In the genomic region with DNA sequence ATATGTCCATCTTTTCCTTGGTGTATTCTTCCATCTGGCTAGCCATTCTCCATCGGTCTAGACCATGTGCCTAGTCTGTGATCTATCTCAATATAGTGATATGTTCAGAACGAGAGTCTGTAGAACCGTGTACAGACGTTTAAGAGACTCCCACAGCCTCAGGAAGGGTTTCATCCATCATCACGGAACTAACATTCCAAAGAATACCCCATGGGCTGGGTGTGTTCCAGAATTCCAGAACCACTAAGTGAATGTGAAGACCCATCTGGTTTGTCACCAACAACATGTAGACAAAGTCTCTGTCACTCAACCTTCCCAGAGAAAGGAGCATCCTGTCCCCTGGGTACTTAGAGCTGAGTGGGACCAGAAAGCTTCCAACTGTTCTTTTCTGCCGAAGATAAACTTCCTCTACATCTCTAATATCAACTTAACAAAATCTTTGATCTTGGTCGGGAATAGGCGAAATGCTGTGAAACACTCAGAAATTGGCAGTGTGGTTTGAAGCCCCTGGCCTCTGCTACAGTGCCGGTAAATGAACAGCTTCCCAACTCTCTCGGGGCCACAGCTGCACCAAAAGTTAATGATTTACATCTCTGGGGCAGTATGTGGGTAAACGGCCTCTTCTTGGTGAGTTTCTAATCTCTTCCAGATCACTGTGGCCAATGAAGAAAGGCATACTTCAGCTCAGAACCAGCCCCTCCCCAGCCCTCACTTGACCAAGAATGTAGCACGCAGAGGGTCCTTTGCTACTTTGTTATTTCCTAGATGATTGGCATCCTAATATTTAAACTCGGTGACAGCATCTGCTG, we compare ENCODE assay signal across 17 mouse cellular contexts.
DNase-seq lines count a peak whose midpoint lies in the region; ATAC-seq and TF ChIP-seq lines count a peak whose summit lies in the region.
"Had no signal": no experiment of that assay in that cellular context is flagged by ENCODE, and none has a peak within 500 bp of the region (broad histone marks: within the 10 kb centered on the region; RNA-seq: fewer than 3 reads in every experiment).

No protein-coding gene starts in this region.

- DNase-seq in 416B (ENCODE audit: low read depth) (peak; percentile 31), MEL (ENCODE audit: low read depth, low spot score) (no peak)
- no peak for DNase-seq in kidney, postnatal 0 days (ENCODE audit: low spot score)
- DNase-seq in lung, postnatal 0 days (ENCODE audit: low spot score) = peak; percentile 77
- no peak for DNase-seq in frontal cortex, postnatal 36 days (ENCODE audit: low spot score in 2 of 2)
- DNase-seq in spleen, postnatal 4 days (ENCODE audit: low spot score in 2 of 2) = no peak
- DNase-seq in layer of hippocampus, postnatal 14 days (ENCODE audit: low spot score in 2 of 2) = no peak
- DNase-seq in adrenal gland, postnatal 10 days = no peak
- DNase-seq: cerebellum, adult 2 months; gastrocnemius, postnatal 25 days; thymus, postnatal 25 days had no signal

- H3K4me3 ChIP-seq in MEL (ENCODE audit: control insufficient read depth in 1 of 2, insufficient read depth in 1 of 2, low read depth in 2 of 2, low read length in 2 of 2) = no peak overlapping the region
- no peak overlapping the region for H3K4me3 ChIP-seq in kidney, postnatal 0 days (replicated peaks; ENCODE audit: low read depth, low read length)
- no peak overlapping the region for H3K4me3 ChIP-seq in lung, postnatal 0 days (ENCODE audit: low read depth, low read length)
- H3K4me3 ChIP-seq: forebrain, embryonic 15.5 days; left cerebral cortex, adult 2 months; midbrain, embryonic 12.5 days; myocyte had no signal

- H3K36me3 ChIP-seq in MEL (ENCODE audit: control insufficient read depth in 1 of 2, insufficient read depth in 2 of 2, low read length in 2 of 2) = peaks cover 0 to 48% of the 10 kb centered on the region in 2 experiments; a peak in 2 of 4 replicates
- H3K36me3 ChIP-seq in kidney, postnatal 0 days (ENCODE audit: insufficient read depth, low read length) = no peaks in the 10 kb centered on the region
- no peaks in the 10 kb centered on the region for H3K36me3 ChIP-seq in lung, postnatal 0 days (ENCODE audit: insufficient read depth, low read length)
- H3K36me3 ChIP-seq: forebrain, embryonic 15.5 days; midbrain, embryonic 12.5 days had no signal

- H3K4me2 ChIP-seq in kidney, postnatal 0 days (ENCODE audit: low read length) = no peak overlapping the region
- no peak overlapping the region for H3K4me2 ChIP-seq in lung, postnatal 0 days (replicated peaks; ENCODE audit: low read depth, low read length)
- H3K4me2 ChIP-seq: forebrain, embryonic 15.5 days; heart, embryonic 11.5 days; midbrain, embryonic 12.5 days had no signal

- TF ChIP-seq RAD21 in MEL (IDR thresholded peaks at IDR 0.05; ENCODE audit: low read depth, low read length) = no peak

- ATAC-seq in kidney, postnatal 0 days (replicated peaks; ENCODE audit: low FRiP score, low read depth) = no peak; the same call in 1 of the 2 replicates
- peak; percentile 75 for ATAC-seq in lung, postnatal 0 days
- ATAC-seq: forebrain, embryonic 15.5 days; Patski had no signal

- WGBS in kidney, postnatal 0 days = 46% methylated on average over 13 of the region's 13 CpGs
- WGBS in lung, postnatal 0 days = 25% methylated on average over 13 of the region's 13 CpGs

- H3K27me3 ChIP-seq in MEL (ENCODE audit: control insufficient read depth in 1 of 2, insufficient read depth in 2 of 2, low read length in 2 of 2) = no peaks in the 10 kb centered on the region
- H3K27me3 ChIP-seq in kidney, postnatal 0 days (ENCODE audit: insufficient read depth, low read length) = no peaks in the 10 kb centered on the region
- H3K27me3 ChIP-seq in lung, postnatal 0 days (replicated peaks; ENCODE audit: insufficient read depth, low read length) = no peaks in the 10 kb centered on the region
- H3K27me3 ChIP-seq: forebrain, embryonic 15.5 days; midbrain, embryonic 12.5 days; Patski had no signal

- no peak overlapping the region for H3K9ac ChIP-seq in MEL (ENCODE audit: control insufficient read depth, low read depth, low read length, poor library complexity, severe bottlenecking)
- H3K9ac ChIP-seq in kidney, postnatal 0 days (ENCODE audit: low read depth, low read length) = no peak overlapping the region
- H3K9ac ChIP-seq in lung, postnatal 0 days (replicated peaks; ENCODE audit: low read depth) = no peak overlapping the region
- H3K9ac ChIP-seq: forebrain, embryonic 15.5 days; midbrain, embryonic 12.5 days had no signal

- no peaks in the 10 kb centered on the region for H3K9me3 ChIP-seq in MEL (replicated peaks; ENCODE audit: insufficient read depth, low read length)
- H3K9me3 ChIP-seq in kidney, postnatal 0 days (replicated peaks; ENCODE audit: low read length) = no peaks in the 10 kb centered on the region
- no peaks in the 10 kb centered on the region for H3K9me3 ChIP-seq in lung, postnatal 0 days (ENCODE audit: low read length)
- H3K9me3 ChIP-seq: forebrain, embryonic 15.5 days; midbrain, embryonic 12.5 days had no signal

- no peak for TF ChIP-seq CTCF in MEL (IDR thresholded peaks at IDR 0.05 in 2 of 3, conservative IDR thresholded peaks at IDR 0.05 in 1 of 3; ENCODE audit: control insufficient read depth in 1 of 3, insufficient read depth in 1 of 3, low read depth in 2 of 3, low read length in 3 of 3, poor library complexity in 1 of 3, severe bottlenecking in 1 of 3)
- no peak for TF ChIP-seq CTCF in kidney, postnatal 0 days (IDR thresholded peaks at IDR 0.05; ENCODE audit: low read depth)
- TF ChIP-seq CTCF in lung, postnatal 0 days (IDR thresholded peaks at IDR 0.05) = no peak

- no peak for TF ChIP-seq POLR2A in MEL (IDR thresholded peaks at IDR 0.05; ENCODE audit: control insufficient read depth in 1 of 2, insufficient read depth in 1 of 2, low read depth in 1 of 2, low read length in 2 of 2, poor library complexity in 1 of 2)

- H3K4me1 ChIP-seq in MEL (ENCODE audit: control insufficient read depth in 1 of 2, insufficient read depth in 2 of 2, low read length in 2 of 2) = peaks cover 39 to 51% of the 10 kb centered on the region in 2 experiments
- peaks cover 31% of the 10 kb centered on the region for H3K4me1 ChIP-seq in kidney, postnatal 0 days (replicated peaks; ENCODE audit: insufficient read depth, low read length)
- H3K4me1 ChIP-seq in lung, postnatal 0 days (ENCODE audit: insufficient read depth, low read depth, low read length) = 0 out of 2 replicates have a peak, but pooled peaks cover 8% of the 10 kb centered on the region
- H3K4me1 ChIP-seq: forebrain, embryonic 15.5 days; midbrain, embryonic 12.5 days had no signal

- peak overlapping the region; percentile 94 for H3K27ac ChIP-seq in MEL (ENCODE audit: control insufficient read depth, low read depth, low read length)
- peak overlapping the region; percentile 60; the same call in 1 of the 2 replicates for H3K27ac ChIP-seq in kidney, postnatal 0 days
- H3K27ac ChIP-seq in lung, postnatal 0 days (ENCODE audit: low read length) = peak overlapping the region; percentile 55
- H3K27ac ChIP-seq: forebrain, embryonic 15.5 days; left cerebral cortex, adult 2 months; midbrain, embryonic 12.5 days had no signal

- peak in 1 of 2 experiments; percentile 74; a peak in 2 of 4 replicates for TF ChIP-seq EP300 in MEL (IDR thresholded peaks at IDR 0.05; ENCODE audit: low read depth in 1 of 2, low read length in 2 of 2)
- peak; percentile 82 for TF ChIP-seq EP300 in lung, postnatal 0 days (IDR thresholded peaks at IDR 0.05)

- peaks cover 2% of the 10 kb centered on the region for H3K79me2 ChIP-seq in MEL (ENCODE audit: control insufficient read depth, insufficient read depth, low read length, poor library complexity)

TF ChIP-seq in MEL, 35 proteins besides CTCF, POLR2A, EP300 and RAD21:
- TF ChIP-seq MAX (IDR thresholded peaks at IDR 0.05; ENCODE audit: low read length) (no peak; the same call in 1 of the 2 replicates), TCF12 (IDR thresholded peaks at IDR 0.05; ENCODE audit: low read depth, low read length) (peak; percentile 55; the same call in 1 of the 2 replicates), ZC3H11A (IDR thresholded peaks at IDR 0.05; ENCODE audit: low read depth, low read length) (no peak), RCOR1 (IDR thresholded peaks at IDR 0.05; ENCODE audit: low read depth, low read length) (0 out of 2 replicates have a peak, but pooled peaks have one; percentile 4), MYB (IDR thresholded peaks at IDR 0.05; ENCODE audit: low read depth, low read length) (peak; percentile 14; the same call in 1 of the 2 replicates), CHD2 (IDR thresholded peaks at IDR 0.05; ENCODE audit: low read length) (no peak), NELFE (IDR thresholded peaks at IDR 0.05; ENCODE audit: low read depth, low read length) (no peak), SMC3 (IDR thresholded peaks at IDR 0.05; ENCODE audit: low read depth, low read length) (no peak), USF2 (IDR thresholded peaks at IDR 0.05; ENCODE audit: borderline replicate concordance in 1 of 2, insufficient read depth in 1 of 2, low read depth in 1 of 2, low read length in 2 of 2) (no peak), ETS1 (IDR thresholded peaks at IDR 0.05; ENCODE audit: low read depth, low read length) (no peak; the same call in 1 of the 2 replicates), SIN3A (IDR thresholded peaks at IDR 0.05; ENCODE audit: low read length) (0 out of 2 replicates have a peak, but pooled peaks have one; percentile 15), TAL1 (IDR thresholded peaks at IDR 0.05; ENCODE audit: low read length) (no peak)

Comparison
In these comparisons a context has a peak if more than half of its experiments do, and no peak if none do; other contexts are left out.
1. DNase-seq: peak in 416B (single experiment) and lung, postnatal 0 days (single experiment); none in MEL (single experiment), kidney, postnatal 0 days (single experiment), frontal cortex, postnatal 36 days (0 of 2), spleen, postnatal 4 days (0 of 2), layer of hippocampus, postnatal 14 days (0 of 2) and adrenal gland, postnatal 10 days (single experiment).
2. Peak in every context shown above with its lines, with median percentiles within 50 percentile points of each other: H3K27ac ChIP-seq.